Mouse (Mus musculus) MN1 (cell line): Measurements from ENCODE around the gene Nxn.
"Not testable (repeated sequence)": the region's sequence is repeated elsewhere in the genome, so short reads cannot be mapped to it uniquely, and the experiment has no call there.

ENCODE experiments used
- DNase-seq: peaks from one replicate; pipeline ENCODE4 v3.0.0-alpha.2; 2016; ENCODE audit warnings: low spot score

Gene Nxn

DNA sequence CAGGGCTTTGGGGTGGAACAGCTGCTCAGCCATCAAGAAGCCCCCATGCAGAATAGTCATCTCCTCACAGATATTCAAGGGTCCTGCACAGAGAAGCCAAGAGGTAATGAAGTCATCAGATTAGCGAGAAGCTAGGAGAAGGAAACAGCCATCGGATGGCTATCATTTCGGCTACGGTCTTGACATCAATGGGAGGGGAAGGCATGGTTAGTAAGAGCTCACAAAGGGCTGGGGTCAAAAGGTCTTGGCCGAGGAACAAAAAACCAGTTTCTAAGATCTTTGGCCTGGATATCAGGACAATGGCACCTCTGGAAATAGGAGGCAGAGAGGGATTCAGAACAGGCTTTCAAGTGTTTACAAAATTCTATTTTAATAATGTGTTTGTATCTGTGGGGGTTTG lies 185.1 kb downstream of the Nxn start:
- DNase-seq = no peak

DNA sequence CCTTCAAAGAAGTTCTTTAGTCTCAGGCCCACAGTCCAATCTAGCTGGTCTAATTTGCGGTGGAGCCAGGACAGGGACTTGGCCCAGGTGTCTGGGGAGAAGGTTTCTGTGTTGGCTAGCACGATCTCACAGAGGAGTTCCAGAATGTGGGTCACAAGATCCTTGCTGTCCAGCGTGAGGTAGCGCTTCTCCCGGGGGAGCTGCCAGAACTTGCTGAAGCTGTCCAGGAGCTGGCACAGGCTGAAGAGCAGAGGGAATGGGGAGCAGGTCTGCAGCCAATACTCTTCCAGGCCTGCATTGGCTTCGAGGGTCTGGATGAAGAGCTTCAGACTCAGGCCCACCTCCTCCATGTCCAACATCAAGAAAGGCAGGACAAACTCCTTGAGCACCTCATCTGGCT lies 187.3 kb downstream of the Nxn start:
- DNase-seq = not testable (repeated sequence)

DNA sequence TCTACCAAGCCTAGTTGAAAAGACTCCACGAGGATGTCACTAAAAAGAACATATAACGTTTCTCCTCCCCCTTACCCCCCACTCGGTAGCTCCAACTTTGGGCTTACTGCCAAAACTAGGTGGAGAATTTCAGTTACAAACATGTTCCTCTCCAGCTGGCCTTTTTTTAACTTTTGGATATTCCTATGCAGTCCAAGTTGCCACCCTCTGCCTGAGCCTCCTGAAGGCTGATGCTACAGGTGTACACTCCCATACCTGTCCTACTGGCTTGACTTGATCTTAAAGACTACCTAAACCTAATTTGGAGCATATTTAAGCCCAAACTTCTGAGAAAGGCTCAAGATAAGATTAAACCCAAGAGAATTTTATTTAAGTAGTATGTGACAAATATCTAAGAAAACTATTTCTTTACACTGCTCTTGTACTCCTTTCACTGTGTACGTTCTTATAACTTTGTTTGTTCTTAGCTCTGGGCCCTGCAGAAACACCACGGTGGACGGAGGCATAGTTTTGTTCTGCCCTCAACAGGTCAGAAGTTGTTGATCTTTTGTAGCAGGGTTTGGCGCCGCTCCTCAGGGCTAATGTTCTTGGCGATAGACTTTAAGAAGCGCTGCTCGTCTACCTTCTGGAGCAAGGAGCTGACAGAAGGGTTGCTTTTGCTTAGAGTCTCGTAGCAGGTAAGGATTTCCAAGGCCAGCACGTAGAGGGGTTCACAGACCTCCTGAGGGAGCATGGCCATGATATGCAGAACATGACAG lies 188.5 kb downstream of the Nxn start:
- DNase-seq = no peak
